Mouse (Mus musculus) common myeloid progenitor, adult 5-6 weeks (primary cell): ENCODE data around the gene Il1rl1. TPM values are rescaled to one million over a fixed set of nuclear protein-coding genes. Genes with fewer than 3 reads are reported as not detected.

Experiments
- total RNA-seq: library from RNA; stranded (forward); fragments of 200-1000, 187-1606 nt; gene quantifications from 2 replicates; pipeline ENCODE4 v1.2.3, GENCODE M21; 2017

Gene Il1rl1
- total RNA-seq, 1 experiment from 2014 or later = 40.6 TPM

Other genes starting within 250 kb of the Il1rl1 start
- gene Il1r1, start 204.5 kb upstream of the Il1rl1 start, total RNA-seq = 11.8 and 14.4 TPM in 2 replicates
- gene Il1rl2, start 105.0 kb upstream of the Il1rl1 start, total RNA-seq = 1.4 and 4.2 TPM in 2 replicates
- gene Il18r1, start 36.0 kb downstream of the Il1rl1 start, total RNA-seq = 1.1 and 1.6 TPM in 2 replicates
- 12.3 and 14.8 TPM in 2 replicates for gene Il18rap, start 85.8 kb downstream of the Il1rl1 start, total RNA-seq
- not detected in 2 replicates for gene Slc9a4, start 150.5 kb downstream of the Il1rl1 start, total RNA-seq